Mouse (Mus musculus) E14TG2a.4 (cell line): ENCODE measurements around the gene Lias.

Experiments used
- H3K27me3 ChIP-seq: 2 replicates; pipeline ENCODE4 v1.6.1; 2014; ENCODE audit warnings: low read length, control low read depth; ENCODE audit not compliant: insufficient read depth
- H3K36me3 ChIP-seq: 2 replicates; pipeline ENCODE4 v1.6.1; 2014; ENCODE audit warnings: low read length, control low read depth; ENCODE audit not compliant: insufficient read depth
- H3K4me1 ChIP-seq: replicated peaks from 2 replicates; pipeline ENCODE4 v1.6.1; 2014; ENCODE audit warnings: low read depth, low read length, control low read depth
- H3K4me3 ChIP-seq: replicated peaks from 2 replicates; pipeline ENCODE4 v1.5.1; 2014; ENCODE audit warnings: mild to moderate bottlenecking, low read length
- H3K9me3 ChIP-seq: 2 replicates; pipeline ENCODE4 v1.6.1; 2014; ENCODE audit warnings: low read length, control low read depth
- CTCF ChIP-seq: conservative IDR thresholded peaks from 2 replicates; pipeline ENCODE4 v1.5.1; 2014; ENCODE audit warnings: low read length
- NANOG ChIP-seq: IDR thresholded peaks from 2 replicates; pipeline ENCODE4 v1.6.1; 2014; ENCODE audit warnings: borderline replicate concordance, low read length, mixed read lengths
- POU5F1 ChIP-seq: IDR thresholded peaks from 2 replicates; pipeline ENCODE4 v1.6.1; 2014; ENCODE audit warnings: low read length, borderline replicate concordance

The Lias gene

DNA sequence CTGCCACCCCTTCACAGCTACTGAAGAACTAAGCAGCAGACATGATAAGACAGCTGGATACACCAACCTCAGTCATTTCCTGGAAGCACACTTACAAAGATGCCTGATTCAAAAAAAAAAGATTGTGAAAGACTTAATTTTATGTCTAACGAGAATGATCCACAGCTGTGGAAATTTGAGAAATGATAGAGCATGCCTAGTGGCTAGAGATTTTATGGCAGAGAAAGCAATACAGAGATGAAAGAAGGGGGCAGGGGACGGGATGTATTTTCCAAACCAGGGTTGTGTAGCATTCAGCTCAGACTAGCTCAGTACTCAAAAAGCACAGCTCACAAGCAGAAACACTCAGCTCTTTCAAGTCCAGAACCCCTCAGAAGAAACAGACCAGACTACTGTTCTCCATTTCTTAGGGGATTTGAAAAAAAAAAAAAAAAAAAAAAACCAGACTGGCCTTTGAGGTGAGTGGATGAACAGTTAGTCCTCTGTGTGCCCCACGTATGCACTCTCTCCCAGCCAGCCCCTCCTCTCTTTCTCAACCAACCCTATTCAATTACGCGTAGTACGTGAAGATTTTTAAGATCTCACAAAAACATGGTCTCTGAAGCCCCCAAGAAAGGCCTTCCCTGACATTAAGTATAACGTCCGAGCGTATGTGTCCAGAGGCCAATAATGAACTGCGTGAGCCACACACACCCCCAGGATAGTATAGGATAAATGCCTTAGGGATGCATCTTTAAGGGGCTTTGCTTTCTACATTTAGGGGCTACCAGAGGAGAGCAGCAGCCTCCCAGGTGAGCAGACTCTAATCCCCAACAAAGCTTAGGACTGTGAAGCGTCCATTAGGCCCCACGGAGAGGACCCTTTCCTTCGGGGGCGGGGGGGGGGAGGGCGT, 43.4 kb downstream of the Lias start:
- TF ChIP-seq CTCF (no peak), POU5F1 (no peak), NANOG (no peak)
- Histone ChIP-seq H3K4me1 (peaks cover 22% of the 10 kb centered on the region), H3K27me3 (peaks cover 46% of the 10 kb centered on the region), H3K36me3 (no peaks in the 10 kb centered on the region), H3K4me3 (peak overlapping the region; percentile 90), H3K9me3 (no peaks in the 10 kb centered on the region)

DNA sequence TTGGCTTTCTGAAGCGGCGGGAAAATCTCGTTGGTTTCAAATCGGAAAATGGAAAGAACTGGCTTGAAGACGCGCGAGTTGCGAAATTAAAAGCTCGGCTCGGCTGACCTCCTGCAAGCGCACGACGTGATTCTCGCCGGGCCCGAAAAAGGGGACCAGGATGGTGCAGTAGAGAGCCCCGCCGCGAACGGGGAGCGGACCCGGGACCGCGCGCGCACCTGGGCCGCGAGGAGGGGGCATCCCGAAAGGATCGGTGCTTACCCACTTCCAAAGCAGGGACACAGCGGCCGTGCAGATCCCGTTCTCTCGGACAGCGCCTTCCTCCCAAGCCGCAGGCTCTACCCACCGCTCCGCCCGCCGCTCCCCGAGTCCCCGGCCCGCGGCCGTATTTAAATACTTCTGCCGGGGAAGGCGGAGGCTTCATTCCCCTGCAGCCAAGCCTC, 44.1 kb downstream of the Lias start:
- TF ChIP-seq CTCF: no peak
- no peak for TF ChIP-seq NANOG
- TF ChIP-seq POU5F1: no peak
- Histone ChIP-seq H3K27me3 (peaks cover 53% of the 10 kb centered on the region), H3K9me3 (no peaks in the 10 kb centered on the region), H3K4me1 (peaks cover 22% of the 10 kb centered on the region), H3K36me3 (no peaks in the 10 kb centered on the region), H3K4me3 (peak overlapping the region; percentile 90)

DNA sequence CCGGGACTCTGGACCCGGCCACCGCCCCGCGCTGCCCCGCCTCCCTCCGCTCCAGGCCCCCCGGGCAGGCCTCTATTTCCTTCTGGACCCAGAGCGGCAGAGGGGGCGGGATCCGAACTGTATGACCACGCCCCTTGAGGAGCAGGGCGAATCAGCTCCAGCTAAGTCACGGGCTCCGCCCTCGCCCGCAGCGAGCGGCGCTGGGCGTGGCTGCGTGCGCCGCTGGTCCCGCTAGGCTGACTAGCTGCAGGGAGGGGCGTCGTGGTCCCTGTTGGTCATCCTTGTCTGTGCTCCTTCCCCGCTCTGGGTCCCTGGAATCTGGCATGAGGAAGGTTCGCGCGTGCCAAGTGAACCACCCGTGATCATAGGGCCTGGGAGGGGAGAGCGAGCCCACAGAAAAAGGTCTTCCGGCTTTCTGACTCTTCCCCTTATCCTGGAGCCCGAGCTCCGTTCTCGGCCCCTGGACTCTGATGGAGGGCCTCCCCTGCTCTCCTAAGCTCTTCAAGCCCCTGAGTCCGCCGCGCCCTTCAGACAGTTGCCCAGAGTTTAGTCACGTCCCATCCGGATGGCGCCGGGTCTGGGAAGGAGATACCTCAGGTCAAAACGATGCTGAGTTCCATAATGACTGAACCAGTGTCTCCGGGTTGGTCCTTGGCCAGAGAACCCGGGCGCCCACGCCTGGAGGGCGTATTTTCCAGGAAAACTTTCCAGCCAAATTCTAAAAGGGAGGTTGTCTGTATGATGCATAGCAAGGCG, 44.7 kb downstream of the Lias start, which contains the start of gene Ugdh:
Gene Ugdh, minus strand, starts transcription at position 144 of the 756 bp plus-strand sequence.
- H3K36me3 ChIP-seq: no peaks in the 10 kb centered on the region
- peak within 1 kb of the TSS; percentile 90 for H3K4me3 ChIP-seq
- TF ChIP-seq CTCF: no peak
- TF ChIP-seq NANOG: no peak
- no peak for TF ChIP-seq POU5F1

DNA sequence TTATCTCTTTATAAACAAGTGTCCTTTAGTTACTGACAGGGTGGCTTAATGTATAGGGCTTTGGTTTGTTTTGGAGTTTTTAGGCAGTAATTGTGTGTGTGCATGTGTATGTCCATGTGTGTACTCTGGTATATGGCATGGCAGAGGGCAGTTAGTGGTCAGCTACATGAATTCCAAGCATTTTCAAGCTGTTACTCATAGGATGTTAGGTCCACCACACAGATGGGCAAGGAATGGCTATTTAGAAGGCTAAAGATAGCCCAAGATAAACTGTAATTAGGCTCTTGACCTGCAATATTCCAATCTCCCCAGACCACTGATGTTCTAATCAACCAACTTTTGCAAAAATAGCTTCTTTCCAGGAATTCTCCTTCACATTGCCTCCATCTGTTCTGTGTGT, 46.7 kb downstream of the Lias start:
- H3K9me3 ChIP-seq: no peaks in the 10 kb centered on the region
- no peak overlapping the region for H3K4me3 ChIP-seq
- H3K36me3 ChIP-seq: no peaks in the 10 kb centered on the region
- TF ChIP-seq POU5F1: no peak
- TF ChIP-seq NANOG: no peak
- TF ChIP-seq CTCF: no peak
- peaks cover 33% of the 10 kb centered on the region for H3K4me1 ChIP-seq
- peaks cover 64% of the 10 kb centered on the region for H3K27me3 ChIP-seq

More for the DNA sequence above, 44.7 kb downstream of the Lias start, which contains the start of gene Ugdh:
- H3K27me3 ChIP-seq: peaks cover 59% of the 10 kb centered on the region
- no peaks in the 10 kb centered on the region for H3K9me3 ChIP-seq
- H3K4me1 ChIP-seq: peaks cover 24% of the 10 kb centered on the region

- TF ChIP-seq NANOG (no peak), CTCF (no peak), POU5F1 (no peak)
- no peaks in the 10 kb centered on the region for H3K9me3 ChIP-seq
Observed at GRCm38 (mm10) chr5:65444981-65445380, 53.7 kb downstream of the Lias start.

GRCm38 (mm10) chr5:65446756-65447155, 55.5 kb downstream of the Lias start:
- H3K4me3 ChIP-seq: no peak overlapping the region
- H3K27me3 ChIP-seq: peaks cover 10% of the 10 kb centered on the region
- TF ChIP-seq POU5F1 (no peak), CTCF (no peak), NANOG (no peak)
- no peaks in the 10 kb centered on the region for H3K9me3 ChIP-seq
- peaks cover 17% of the 10 kb centered on the region for H3K36me3 ChIP-seq
- peaks cover 6% of the 10 kb centered on the region for H3K4me1 ChIP-seq

More at GRCm38 (mm10) chr5:65444981-65445380, 53.7 kb downstream of the Lias start:
- Histone ChIP-seq H3K27me3 (peaks cover 22% of the 10 kb centered on the region), H3K4me3 (no peak overlapping the region), H3K36me3 (peaks cover 10% of the 10 kb centered on the region), H3K4me1 (peaks cover 16% of the 10 kb centered on the region)

DNA sequence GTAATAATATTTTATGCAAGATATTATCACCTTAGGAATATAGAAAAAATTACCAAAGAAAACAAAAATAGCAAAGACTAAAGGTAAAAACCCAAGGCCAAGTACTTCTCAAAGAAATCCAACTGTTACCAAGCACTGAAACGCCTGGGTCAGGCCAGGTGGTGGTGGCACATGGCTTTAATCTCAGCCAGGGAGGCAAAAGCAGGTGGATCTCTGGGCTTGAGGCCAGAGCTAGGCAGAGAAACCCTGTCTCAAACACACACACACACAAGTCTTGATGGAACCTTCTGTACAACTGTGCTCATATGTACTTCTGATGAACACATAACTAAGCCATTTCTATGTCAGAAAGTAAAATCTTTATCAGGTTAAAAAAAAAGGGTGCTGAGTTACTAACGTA, 56.5 kb downstream of the Lias start:
- Histone ChIP-seq H3K27me3 (peaks cover 5% of the 10 kb centered on the region), H3K4me1 (peaks cover 5% of the 10 kb centered on the region), H3K4me3 (no peak overlapping the region), H3K9me3 (no peaks in the 10 kb centered on the region), H3K36me3 (peaks cover 20% of the 10 kb centered on the region)
- no peak for TF ChIP-seq CTCF
- no peak for TF ChIP-seq NANOG
- no peak for TF ChIP-seq POU5F1

DNA sequence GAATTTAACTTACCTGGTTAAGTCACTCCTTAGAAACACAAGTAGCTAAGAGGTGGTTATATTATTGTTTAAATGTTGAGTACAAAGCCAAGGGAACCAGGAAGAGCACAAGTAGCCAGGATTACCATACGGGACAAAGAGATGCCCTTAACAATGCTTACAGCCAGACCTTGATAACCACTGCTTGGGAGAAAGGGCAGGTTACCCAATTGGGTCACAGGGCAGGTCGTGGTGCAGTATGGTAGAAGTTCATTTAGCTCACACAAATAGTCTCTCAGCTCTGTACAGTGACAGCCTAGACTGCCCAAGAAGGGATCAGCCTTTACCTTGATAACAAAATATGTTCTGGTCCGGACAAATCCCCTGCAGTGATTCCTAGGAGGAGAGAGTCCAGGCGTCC, 57.6 kb downstream of the Lias start:
- H3K4me3 ChIP-seq: no peak overlapping the region
- H3K36me3 ChIP-seq: peaks cover 25% of the 10 kb centered on the region
- peaks cover 5% of the 10 kb centered on the region for H3K4me1 ChIP-seq
- no peaks in the 10 kb centered on the region for H3K9me3 ChIP-seq
- TF ChIP-seq CTCF: no peak
- no peaks in the 10 kb centered on the region; the same call in 1 of the 2 replicates for H3K27me3 ChIP-seq
